1 mouse cellular context compared by ENCODE assay signal in genomic region chr1:38882746-38883145, GRCm38 (mm10).
A peak's percentile ranks its signal among the peaks of the same experiment; 100 is the strongest.
TF ChIP-seq lines count a peak whose summit lies in the region.

No protein-coding gene starts in this region.

TF ChIP-seq in MEL, 35 proteins besides CTCF, POLR2A, EP300 and RAD21 (continued from another document):
- no peak for TF ChIP-seq POLR2AphosphoS5 (IDR thresholded peaks at IDR 0.05; ENCODE audit: borderline replicate concordance, low read depth, low read length)
- TF ChIP-seq ZC3H11A (IDR thresholded peaks at IDR 0.05; ENCODE audit: low read depth, low read length): no peak
- TF ChIP-seq UBTF (IDR thresholded peaks at IDR 0.05; ENCODE audit: borderline replicate concordance, insufficient read depth, low read depth, low read length): no peak
- no peak for TF ChIP-seq SIN3A (IDR thresholded peaks at IDR 0.05; ENCODE audit: low read length)
- TF ChIP-seq ELF1 (IDR thresholded peaks at IDR 0.05; ENCODE audit: low read depth, low read length): no peak
- no peak for TF ChIP-seq ZNF384 (IDR thresholded peaks at IDR 0.05; ENCODE audit: low read depth, low read length)
- no peak for TF ChIP-seq MAFK (IDR thresholded peaks at IDR 0.05; ENCODE audit: borderline replicate concordance, low read depth, low read length)
- no peak for TF ChIP-seq CHD1 (IDR thresholded peaks at IDR 0.05; ENCODE audit: low read depth, low read length)
- TF ChIP-seq USF1 (IDR thresholded peaks at IDR 0.05; ENCODE audit: low read depth, low read length): peak; percentile 90
- TF ChIP-seq TBP (IDR thresholded peaks at IDR 0.05; ENCODE audit: low read depth, low read length): no peak
- TF ChIP-seq GABPA (IDR thresholded peaks at IDR 0.05; ENCODE audit: low read depth, low read length): no peak
- TF ChIP-seq POLR2AphosphoS2 (IDR thresholded peaks at IDR 0.05; ENCODE audit: low read length): no peak
- TF ChIP-seq NRF1 (IDR thresholded peaks at IDR 0.05; ENCODE audit: insufficient read depth, low read depth, low read length, poor library complexity, severe bottlenecking): no peak
- TF ChIP-seq BHLHE40 (IDR thresholded peaks at IDR 0.05; ENCODE audit: borderline replicate concordance, low read depth, low read length): peak; percentile 72
- no peak for TF ChIP-seq MYB (IDR thresholded peaks at IDR 0.05; ENCODE audit: low read depth, low read length)
- TF ChIP-seq KAT2A (conservative IDR thresholded peaks at IDR 0.05; ENCODE audit: low read depth, low read length): no peak
- TF ChIP-seq MXI1 (IDR thresholded peaks at IDR 0.05; ENCODE audit: low read depth, low read length): no peak
- TF ChIP-seq MAZ (IDR thresholded peaks at IDR 0.05; ENCODE audit: low read depth, low read length): no peak
- no peak for TF ChIP-seq JUND (IDR thresholded peaks at IDR 0.05; ENCODE audit: low read depth, low read length)
- no peak for TF ChIP-seq SMC3 (IDR thresholded peaks at IDR 0.05; ENCODE audit: low read depth, low read length)
- TF ChIP-seq NELFE (IDR thresholded peaks at IDR 0.05; ENCODE audit: low read depth, low read length): no peak
- TF ChIP-seq TAL1 (IDR thresholded peaks at IDR 0.05; ENCODE audit: low read length): no peak
- TF ChIP-seq CHD2 (IDR thresholded peaks at IDR 0.05; ENCODE audit: low read length): no peak
- no peak for TF ChIP-seq ZKSCAN1 (IDR thresholded peaks at IDR 0.05; ENCODE audit: low read depth, low read length)
- TF ChIP-seq MYC (IDR thresholded peaks at IDR 0.05; ENCODE audit: low read depth, low read length): no peak
- TF ChIP-seq RCOR1 (IDR thresholded peaks at IDR 0.05; ENCODE audit: low read depth, low read length): no peak
- no peak; the same call in 1 of the 2 replicates for TF ChIP-seq TCF12 (IDR thresholded peaks at IDR 0.05; ENCODE audit: low read depth, low read length)
- no peak for TF ChIP-seq HCFC1 (IDR thresholded peaks at IDR 0.05; ENCODE audit: low read depth, low read length)
- TF ChIP-seq USF2 (IDR thresholded peaks at IDR 0.05; ENCODE audit: borderline replicate concordance in 1 of 2, insufficient read depth in 1 of 2, low read depth in 1 of 2, low read length in 2 of 2): peak in 1 of 2 experiments; percentile 64; a peak in 2 of 4 replicates
- TF ChIP-seq GATA1 (IDR thresholded peaks at IDR 0.05; ENCODE audit: low read depth, low read length): no peak
- TF ChIP-seq MEF2A (IDR thresholded peaks at IDR 0.05; ENCODE audit: extremely low read depth, insufficient replicate concordance, low read depth, low read length, poor library complexity, severe bottlenecking): no peak
